Mouse (Mus musculus) cerebellum, postnatal 4 days (tissue): Measurements from ENCODE around the gene Hnrnpl.

Source experiments
- DNase-seq, 2 experiments: peaks; one replicate each; pipeline ENCODE4 v3.0.0; 2022; ENCODE audit warnings: low spot score in 2 of 2, mixed read lengths in 1 of 2

The Hnrnpl gene

DNA sequence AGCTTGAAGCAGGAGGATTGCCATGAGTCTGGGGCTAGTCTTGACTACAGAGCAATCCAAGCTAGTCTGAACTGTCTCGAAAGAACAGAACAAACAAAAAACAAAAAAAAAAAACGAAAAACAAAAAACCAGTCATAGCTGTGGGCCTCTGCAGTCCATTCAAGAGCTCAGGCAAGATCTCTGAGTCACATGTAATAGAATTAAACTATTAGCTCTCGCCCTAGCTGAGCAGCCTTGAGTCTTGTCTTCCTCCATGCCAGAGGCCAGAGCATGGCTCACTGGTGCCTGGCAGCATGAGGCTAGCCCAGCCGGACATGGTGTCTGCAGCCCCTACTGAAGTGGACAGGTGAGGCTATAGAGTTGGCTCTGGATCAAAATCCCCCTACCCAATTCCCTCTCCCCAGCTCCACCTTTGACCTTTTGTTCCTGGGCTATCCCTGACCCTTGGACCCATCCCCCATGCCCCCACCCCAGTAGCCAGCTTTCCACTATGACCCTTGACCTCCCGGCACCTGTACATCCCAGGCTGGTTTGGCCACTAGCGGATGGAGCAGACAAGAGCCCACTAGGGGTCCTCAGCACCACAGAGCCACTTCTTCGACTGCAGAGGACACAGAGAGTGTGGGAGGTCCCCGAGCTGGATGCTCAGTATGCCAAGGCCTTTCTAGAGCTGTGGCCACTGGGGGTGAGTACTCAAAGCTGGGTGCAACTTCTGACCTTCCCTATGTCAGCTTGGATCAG is 18.1 kb upstream of the Hnrnpl start:
- no peak for DNase-seq

DNA sequence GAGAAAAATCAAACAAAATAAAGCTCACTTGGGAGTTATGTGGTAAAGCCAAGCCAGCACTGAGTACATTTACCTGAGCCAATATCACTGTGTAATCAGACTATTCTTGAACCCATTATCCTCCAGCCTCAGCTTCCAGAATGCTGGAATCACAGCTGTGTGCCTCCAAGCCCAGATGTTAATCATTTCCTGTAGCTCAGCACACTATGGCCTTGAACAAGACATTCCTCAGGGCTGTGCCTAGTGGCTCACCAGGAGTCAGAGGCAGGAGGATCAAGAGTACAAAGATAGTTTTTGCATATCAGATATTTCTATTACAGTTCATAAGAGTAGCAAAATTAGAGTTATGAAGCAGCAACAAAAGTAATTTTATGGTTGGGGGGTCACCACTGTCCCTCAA is 16.6 kb upstream of the Hnrnpl start:
- no peak for DNase-seq

DNA sequence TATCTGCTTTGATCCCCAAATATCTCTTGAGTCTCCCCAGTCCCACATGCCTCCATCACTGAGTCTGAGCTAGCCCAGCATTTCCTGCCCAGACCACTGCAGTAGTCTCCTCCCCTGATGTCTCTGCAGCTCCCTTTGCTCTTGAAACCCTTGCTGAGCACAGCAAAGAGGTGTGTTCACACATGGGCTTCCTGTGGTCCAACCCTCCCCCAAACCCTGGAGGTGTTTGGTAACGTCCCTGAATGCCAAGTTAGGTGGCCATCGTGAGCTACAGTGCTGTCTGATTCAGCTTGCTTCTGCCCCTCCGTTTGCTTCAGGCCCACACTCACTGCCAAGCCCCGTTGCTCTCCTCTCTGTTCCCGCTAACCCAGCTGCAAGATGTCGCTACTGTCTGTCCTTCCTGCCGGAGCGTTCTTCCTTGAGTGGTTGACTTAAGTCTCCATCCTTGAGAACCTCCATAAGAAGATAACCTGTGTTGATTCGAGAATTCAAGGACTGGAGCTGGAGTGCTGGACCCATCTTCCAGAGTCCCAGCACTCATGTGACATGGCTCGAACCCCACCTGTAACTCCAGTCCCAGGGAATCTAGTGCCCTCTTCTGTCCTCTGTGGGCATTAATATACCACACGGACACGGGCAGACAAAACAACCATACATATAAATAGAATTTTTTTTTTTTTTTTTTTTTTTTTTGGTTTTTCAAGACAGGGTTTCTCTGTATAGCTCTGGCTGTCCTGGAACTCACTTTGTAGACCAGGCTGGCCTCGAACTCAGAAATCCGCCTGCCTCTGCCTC is 15.8 kb upstream of the Hnrnpl start:
- no peak for DNase-seq

DNA sequence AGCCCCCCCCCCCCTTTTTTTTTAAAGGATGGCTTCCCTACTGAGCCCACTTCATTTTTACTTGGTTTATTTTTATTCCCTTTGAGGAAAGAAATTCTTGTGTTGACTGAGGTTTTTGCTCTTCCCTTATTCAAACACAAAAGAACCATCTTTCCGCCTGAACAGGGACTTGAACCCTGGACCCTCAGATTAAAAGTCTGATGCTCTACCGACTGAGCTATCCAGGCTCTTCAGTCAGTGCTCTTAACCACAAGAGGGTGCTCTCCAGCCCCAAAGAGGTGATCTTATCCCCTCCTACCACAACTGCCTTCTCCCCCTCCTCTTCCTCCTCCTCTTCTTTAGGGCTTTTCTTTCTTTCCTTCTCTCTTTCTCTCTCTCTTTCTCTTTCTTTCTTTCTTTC is 14.5 kb upstream of the Hnrnpl start:
- no peak for DNase-seq

DNA sequence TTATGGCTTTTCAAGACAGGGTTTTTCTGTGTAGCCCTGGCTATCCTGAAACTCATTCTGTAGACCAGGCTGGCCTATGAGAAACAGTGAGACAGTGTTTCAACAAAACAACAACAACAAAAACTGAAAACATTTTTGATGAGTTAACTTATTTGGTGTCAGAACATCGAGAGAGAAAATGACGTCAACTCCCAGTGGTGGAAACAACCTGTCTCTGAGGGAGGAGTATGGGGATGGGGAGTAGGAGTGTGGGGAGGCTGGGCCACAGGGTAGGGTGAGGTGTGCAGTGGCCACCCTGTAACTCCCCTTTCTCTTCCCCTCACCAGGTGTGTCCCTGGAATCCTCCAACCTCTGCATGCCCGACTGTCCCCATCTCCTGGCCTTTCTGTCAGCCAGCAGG is 13.8 kb upstream of the Hnrnpl start:
- no peak for DNase-seq

DNA sequence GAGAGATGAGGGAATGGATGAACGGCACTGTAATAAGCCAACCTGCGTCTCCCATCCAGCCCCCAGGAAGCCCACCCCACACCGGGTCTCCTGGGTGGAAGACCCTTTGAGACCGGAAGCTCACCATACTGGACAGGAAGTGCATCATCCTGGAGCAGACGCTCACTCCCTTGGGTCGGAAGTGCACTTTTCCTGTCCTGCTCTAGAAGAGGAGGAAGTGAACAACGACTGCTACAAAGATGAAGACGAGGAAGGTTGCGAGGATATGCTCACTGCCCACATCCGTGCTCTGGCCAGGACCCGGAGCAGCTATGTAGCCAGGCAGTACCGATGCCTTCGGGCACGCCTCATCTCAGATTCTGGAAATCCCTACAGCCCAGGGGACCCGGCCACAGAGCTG is 12.5 kb upstream of the Hnrnpl start:
- DNase-seq = no peak

DNA sequence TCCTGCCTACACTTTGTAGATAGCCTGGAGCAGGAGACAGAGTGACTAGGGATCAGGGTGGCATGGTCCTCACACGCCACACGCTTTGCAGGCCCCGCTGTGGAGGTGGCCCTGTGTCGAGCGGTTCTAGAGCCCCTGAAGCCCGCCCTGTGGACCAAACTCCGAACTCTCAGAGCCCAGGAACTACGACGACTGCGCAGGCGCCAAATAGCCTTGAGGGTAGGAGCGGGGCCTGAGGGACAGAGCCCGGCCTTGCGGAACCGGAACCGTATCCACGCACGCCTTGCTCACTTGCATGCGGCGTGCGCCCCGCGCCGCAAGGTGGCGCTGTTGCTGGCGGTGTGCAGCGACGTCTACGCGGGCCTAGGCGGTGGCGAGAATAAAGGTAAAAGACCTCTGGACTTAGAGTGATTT is 11.8 kb upstream of the Hnrnpl start:
- DNase-seq = peak; percentile 60 to 81

DNA sequence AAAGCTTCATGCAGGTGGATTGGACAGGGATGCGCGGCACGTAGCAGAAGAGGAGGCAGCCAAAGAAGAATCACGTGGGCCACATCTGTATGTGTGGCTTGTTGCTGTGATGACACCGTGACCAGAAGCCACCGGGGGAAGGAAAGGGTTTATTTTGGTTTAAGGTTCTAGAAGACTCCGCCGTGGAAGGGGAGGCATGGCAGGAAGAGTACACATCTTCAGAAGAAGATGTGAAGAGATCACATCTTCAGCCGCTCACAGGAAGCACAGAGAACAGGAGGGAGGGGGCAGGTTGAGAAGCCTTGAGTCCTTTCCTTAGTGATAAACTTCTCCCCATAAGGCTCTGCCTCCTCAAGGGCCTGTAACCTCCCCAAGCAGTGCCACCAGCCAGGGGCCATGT is 8.3 kb upstream of the Hnrnpl start:
- no peak for DNase-seq

DNA sequence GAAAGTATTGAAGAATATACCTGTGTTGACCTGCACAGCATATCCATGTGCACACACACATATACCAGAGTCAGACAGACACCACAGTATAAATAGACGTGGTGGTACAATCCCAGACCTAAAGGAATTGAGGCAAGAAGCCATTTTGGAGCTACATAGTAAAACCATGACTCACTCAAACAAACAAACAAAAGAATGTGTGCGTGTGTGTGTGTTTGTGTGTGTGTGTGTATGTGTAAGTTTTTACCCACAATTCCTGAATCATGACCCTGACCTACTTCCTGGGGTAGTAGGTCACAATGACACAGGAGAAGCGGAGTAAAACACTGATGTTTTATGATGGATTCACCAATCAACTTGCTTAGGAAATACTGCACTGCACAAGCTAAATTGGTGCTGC is 6.9 kb upstream of the Hnrnpl start:
- DNase-seq = no peak

DNA sequence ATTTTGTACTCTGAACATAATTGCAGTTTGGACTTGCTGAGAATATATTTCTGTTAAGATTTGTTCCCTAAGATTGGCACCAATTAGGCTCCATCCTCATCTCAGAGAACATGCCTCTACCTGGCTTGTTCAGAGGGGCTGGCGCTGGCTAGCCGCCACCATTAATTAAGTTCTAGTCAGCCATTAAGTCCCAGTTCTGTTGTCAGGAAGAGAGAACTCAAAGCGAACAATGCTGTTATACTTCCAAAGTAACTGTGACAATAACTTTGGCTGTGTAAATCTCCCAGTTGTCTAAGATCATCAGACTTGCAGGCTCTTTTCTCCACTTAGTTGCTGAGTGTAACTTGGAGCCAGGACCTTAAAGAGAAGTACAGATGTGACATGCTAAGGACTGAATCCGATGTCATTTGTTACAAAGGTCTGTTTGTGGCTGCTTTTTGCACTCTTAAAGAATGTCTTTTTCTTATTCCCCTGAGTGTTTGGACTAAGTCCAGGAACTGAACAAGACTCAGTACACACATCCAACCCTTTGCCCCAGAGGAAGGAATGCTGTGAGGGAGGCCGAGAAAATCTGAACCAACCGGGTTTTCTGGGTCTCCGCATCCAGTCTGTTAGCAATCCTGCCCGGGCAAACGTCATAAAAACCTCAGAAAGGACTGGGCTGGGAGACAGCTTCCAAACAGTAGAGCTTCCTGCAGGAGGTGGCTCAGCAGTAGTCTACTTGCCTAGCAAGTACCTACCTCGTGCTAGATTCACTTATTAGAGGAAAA is 6.3 kb upstream of the Hnrnpl start:
- no peak for DNase-seq

DNA sequence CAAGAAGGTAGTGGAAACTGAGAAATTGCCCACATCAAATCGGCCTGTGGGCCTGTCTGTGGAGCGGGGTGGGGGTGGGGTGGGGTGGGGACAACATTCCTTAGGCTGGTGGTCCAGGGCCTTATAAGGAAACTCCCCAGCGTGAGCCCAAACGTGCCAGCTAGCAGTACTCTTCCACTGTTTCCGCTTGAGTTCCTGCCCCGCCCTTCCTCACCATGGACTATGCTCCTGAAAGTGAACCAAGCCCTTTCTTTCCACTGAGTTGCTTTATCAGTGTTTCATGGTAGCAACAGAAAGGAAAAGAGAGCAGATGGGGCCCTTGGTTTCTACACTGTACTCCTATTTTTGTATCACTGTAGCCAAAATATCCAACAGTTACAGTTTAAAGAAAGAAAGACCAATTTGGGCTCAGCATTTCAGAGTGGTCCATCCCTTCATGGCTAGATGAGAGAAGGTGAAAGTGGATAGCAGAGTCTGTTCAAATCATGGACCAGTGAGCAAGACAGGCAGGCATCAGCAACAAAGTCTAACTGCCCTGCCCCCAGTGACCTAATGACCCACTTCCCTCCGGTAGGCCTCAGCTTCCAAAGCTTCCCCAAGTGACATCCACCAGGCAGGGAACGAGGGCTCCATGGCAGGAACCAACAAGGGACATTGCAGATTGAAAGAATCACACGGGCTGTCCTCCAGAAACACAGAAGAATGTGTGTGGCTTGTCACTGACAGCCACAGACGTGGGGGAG is 5.3 kb upstream of the Hnrnpl start:
- no peak for DNase-seq

DNA sequence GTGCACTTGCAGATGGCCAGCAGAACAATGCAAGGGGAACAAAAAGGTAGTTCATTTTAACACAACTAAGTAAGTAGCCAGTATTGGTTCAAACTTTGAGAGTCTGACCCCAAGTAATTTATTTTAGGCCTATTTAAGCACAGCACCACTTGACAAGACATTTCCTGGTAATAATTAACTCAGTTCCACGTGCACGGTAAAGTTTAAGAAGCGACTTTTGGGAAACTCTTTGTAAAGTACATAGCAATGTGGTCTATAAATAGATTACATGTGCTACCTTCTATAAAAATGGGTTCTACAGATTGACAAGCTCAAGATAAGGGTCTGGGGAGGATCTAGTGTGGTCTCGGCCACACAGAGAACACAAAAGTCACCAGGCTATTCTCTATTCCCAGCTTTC is 4.6 kb upstream of the Hnrnpl start:
- DNase-seq = no peak

DNA sequence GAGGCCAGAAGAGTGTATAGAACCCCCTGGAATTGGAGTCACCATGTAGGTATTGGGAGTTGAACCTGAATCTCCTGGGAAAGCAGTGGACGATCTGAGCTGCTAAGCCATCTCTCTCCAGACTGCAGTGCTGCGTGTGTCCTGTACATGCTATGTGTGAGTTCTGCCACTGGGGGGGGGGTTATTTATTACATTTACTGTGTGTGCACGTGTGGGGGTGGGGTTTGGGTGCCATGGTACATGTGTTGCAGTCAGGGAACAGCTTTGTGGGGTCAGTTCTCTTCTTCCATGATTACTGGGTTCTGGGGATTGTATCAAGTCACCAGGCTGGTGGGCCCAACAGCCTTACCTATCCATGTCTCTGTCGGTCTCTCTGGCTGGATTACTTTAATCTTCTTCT is 1.5 kb upstream of the Hnrnpl start:
- DNase-seq = no peak

DNA sequence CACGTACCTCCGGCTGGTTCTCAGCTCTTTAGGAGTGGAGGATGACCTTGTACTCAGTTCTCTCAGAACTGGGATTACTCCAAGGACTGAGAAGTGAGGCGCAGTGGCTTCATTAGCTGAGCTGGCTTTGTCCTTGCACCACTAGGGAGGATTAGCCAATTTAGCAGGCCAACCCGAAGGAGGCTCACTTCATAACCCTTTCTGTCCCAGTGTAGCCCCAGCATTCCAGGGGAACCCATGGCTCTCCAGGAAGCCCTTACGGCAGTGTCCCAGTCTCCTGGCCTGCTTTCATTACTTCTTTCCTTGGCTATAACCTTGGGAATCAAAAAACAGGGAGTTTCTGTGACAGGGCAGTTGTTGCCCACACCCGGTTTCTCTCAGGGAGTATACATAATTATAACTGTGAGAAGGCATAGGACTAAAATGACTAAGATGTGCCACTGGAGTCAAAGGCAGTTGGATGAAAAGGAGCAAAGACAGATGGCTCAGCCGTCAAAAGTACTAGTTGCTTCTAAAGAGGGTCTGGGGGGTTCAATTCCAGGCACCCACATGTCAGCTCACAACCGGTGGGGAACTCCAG is 610 bp upstream of the Hnrnpl start:
- DNase-seq = no peak

DNA sequence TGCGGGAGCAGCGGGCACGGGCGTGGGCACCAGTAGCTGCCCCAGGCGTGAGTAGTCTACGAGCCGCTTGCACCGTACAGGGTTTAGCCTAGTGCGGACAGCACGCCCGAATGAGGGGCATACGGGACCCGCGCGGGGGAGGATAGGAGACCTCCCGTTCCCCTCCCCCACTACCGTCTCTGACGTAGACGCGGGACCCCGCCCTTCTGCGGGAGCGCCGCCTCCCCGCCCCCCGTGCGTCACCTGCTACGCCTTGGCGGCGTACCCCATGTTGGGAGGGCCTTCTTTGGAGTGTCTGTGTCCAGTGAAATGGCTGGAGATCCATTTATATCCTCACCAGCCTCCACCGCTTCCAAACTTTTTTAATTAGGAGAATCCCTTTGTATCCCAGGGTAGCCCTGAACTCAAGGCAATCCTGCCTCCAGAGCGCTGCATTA is 634 bp downstream of the Hnrnpl start:
- peak; percentile 82 to 95 for DNase-seq

DNA sequence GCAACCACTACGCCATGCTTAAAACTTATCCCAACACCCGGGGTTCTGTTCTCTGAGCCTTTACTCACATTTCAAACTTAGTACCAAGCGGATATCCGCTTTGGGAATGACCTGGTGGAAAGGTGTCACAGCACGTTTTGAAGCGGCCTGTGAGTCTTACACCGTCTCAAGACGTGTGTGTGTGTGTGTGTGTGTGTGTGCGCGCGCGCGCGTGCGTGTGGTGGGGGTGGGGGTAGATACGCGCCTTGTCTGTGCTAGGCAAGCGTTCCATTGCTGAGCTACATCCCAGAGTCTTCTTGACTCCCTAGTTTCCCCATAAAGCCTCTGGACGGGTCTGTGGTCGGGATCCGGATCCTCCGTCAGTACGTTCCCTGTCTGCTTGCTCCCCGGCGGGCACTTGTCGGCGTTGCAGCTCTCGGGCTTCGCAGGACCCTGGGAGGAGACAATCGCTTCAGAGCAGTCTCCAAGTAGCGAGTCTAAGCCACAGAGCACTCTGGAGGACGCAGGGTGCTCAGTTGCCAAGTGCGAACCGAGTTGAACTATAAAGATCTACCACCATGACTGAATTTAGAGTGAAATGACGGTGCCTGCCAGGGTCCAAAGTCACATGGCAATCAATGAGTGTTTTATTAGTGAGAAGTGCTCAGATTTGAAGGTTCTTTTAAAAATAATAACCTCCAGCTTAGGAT is 1.2 kb downstream of the Hnrnpl start:
- peak in 1 of 2 experiments; percentile 61 for DNase-seq

DNA sequence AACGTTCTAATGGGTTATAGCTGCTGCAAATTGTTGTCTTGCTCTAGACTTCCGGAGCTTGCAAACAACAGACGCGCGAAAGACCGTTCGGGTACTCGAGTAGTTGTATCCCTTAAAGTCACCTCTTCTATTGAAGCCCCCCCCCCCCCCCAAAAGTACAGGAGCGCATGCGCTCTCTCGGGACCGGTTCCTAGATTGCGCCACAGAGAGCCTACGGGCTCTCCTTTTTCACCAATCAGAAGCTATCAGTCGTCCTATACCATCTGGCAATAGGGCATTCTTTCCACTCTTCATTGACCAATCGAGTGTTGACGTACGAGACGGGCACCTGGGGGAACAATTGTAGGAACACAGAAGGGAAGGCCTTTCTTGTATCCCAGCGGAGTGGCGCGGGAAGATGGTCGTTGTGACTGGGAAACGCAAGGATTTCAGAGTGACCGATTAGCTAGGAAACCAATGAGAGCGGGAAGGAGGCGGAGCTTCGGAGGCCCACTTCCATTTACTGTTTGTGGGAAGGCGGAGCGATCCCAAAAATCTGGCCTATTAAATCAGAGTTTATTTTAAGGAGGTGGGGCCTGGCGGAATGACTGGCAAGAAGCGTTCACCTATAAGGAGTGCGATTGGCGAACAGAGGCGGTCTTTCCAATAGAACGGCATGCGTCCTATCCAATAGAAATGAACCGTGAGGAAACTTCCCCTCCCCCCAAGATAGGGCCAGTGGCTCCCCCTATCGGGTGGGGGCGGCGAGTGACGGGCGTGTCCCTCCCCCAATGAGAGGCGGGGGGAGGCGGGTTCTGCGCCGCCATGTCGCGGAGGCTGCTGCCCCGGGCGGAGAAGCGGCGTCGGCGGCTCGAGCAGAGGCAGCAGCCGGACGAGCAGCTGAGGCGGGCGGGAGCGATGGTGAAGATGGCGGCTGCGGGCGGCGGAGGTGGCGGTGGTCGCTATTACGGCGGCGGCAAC is 2.0 kb downstream of the Hnrnpl start:
- peak; percentile 98 to 99 for DNase-seq

DNA sequence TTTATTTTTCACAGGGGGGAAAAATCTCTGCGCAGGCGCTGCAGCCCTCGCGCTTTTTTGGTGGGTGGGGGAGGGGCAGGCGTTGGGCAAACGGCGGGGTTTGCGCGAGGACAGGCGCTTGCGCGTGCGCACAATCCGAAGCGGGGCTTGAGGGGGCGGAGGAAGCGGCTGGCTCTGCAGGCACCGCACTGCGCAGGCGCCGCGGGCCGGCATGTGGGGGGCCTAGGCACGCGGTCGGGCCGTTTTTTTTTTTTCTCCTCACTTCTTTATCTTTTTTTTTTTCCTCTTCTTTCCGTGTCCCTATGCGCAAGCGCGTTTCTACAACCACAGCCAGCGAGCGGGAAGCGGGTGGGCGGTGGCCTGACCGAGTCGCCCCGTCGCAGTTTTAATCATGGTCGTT is 2.9 kb downstream of the Hnrnpl start:
- peak; percentile 92 to 96 for DNase-seq

DNA sequence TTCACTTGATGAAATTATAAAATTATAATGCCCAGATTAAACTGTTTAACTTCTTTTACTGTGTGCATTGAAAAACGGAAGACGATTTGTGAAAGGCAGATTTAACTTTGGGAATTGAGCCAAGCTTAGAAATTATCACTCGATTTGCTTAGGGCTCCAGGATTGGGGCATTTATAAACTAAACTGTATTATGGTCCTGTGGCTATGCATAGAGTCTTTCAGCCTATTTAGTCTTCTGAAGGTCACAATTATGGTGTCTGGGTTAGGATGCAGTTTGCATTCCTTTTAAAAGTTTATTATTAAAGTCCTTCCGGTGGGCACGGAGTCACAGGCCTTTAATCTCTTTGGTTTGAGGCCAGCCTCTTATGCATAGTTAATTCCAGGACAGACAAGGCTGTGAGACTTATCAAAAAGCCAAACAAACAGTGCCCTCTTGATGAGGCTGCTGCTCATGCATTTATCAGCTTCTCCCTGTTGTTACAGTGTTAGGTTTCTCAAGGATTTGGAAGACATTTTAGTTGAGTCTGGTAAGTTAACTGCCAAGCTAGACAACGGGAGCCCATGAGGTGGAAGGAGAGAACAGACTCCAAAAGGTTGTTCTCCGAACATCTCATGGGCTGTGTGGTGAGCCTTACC is 3.4 kb downstream of the Hnrnpl start:
- DNase-seq = no peak
